Mouse (Mus musculus): ENCODE data around the gene E2f3. TPM values are rescaled to one million over a fixed set of nuclear protein-coding genes. Genes with fewer than 3 reads are reported as not detected.
A peak's percentile ranks its signal among the peaks of the same experiment; 100 is the strongest.

The E2f3 gene
- total RNA-seq, 2 experiments from 2014 or later: 11.3 to 13.4 TPM

- DNase-seq (ENCODE audit: low spot score): no peak
These were observed 3.5 kb downstream of the E2f3 start for GRCm38 (mm10) chr13:29982400-29982799.

GRCm38 (mm10) chr13:29979140-29979564, 6.7 kb downstream of the E2f3 start:
- DNase-seq (ENCODE audit: low spot score): peak; percentile 11

- DNase-seq (ENCODE audit: low spot score): no peak
These were observed 8.5 kb downstream of the E2f3 start for GRCm38 (mm10) chr13:29977358-29977757.

GRCm38 (mm10) chr13:29974066-29974465, 11.8 kb downstream of the E2f3 start:
- DNase-seq (ENCODE audit: low spot score): no peak

- peak; percentile 36 for DNase-seq (ENCODE audit: low spot score)
These were observed 12.3 kb downstream of the E2f3 start for GRCm38 (mm10) chr13:29973610-29974009.

GRCm38 (mm10) chr13:29970333-29970732, 15.5 kb downstream of the E2f3 start:
- no peak for DNase-seq (ENCODE audit: low spot score)

- DNase-seq (ENCODE audit: low spot score): no peak
These were observed 17.2 kb downstream of the E2f3 start for GRCm38 (mm10) chr13:29968636-29969035.

GRCm38 (mm10) chr13:29967367-29967766, 18.5 kb downstream of the E2f3 start:
- DNase-seq (ENCODE audit: low spot score): no peak

- no peak for DNase-seq (ENCODE audit: low spot score)
These were observed 18.9 kb downstream of the E2f3 start for GRCm38 (mm10) chr13:29966966-29967365.

GRCm38 (mm10) chr13:29964087-29964486, 21.8 kb downstream of the E2f3 start:
- DNase-seq (ENCODE audit: low spot score): no peak

- no peak for DNase-seq (ENCODE audit: low spot score)
These were observed 25.4 kb downstream of the E2f3 start for GRCm38 (mm10) chr13:29960416-29960815.

- peak; percentile 19 for DNase-seq (ENCODE audit: low spot score)
These were observed 28.1 kb downstream of the E2f3 start for GRCm38 (mm10) chr13:29957731-29958254.

GRCm38 (mm10) chr13:29956821-29957421, 28.9 kb downstream of the E2f3 start:
- DNase-seq (ENCODE audit: low spot score): peak; percentile 23

GRCm38 (mm10) chr13:29955296-29955695, 30.6 kb downstream of the E2f3 start:
- DNase-seq (ENCODE audit: low spot score): no peak

- no peak for DNase-seq (ENCODE audit: low spot score)
These were observed 31.1 kb downstream of the E2f3 start for GRCm38 (mm10) chr13:29954741-29955140.

GRCm38 (mm10) chr13:29953417-29954045, 32.3 kb downstream of the E2f3 start:
- DNase-seq (ENCODE audit: low spot score): no peak

GRCm38 (mm10) chr13:29946045-29946444, 39.8 kb downstream of the E2f3 start:
- DNase-seq (ENCODE audit: low spot score): no peak

- no peak for DNase-seq (ENCODE audit: low spot score)
These were observed 40.8 kb downstream of the E2f3 start for GRCm38 (mm10) chr13:29944915-29945570.

GRCm38 (mm10) chr13:29944493-29944892, 41.4 kb downstream of the E2f3 start:
- DNase-seq (ENCODE audit: low spot score): no peak

- no peak for DNase-seq (ENCODE audit: low spot score)
These were observed 42.3 kb downstream of the E2f3 start for GRCm38 (mm10) chr13:29943541-29944039.

GRCm38 (mm10) chr13:29940071-29940470, 45.8 kb downstream of the E2f3 start:
- DNase-seq (ENCODE audit: low spot score): no peak

- DNase-seq (ENCODE audit: low spot score): no peak
These were observed 46.5 kb downstream of the E2f3 start for GRCm38 (mm10) chr13:29939399-29939798.

Data from gastrocnemius, adult 18-20 months (tissue).